In genomic region chr10:75221936-75222610, GRCm38 (mm10) we compare ENCODE assay signal across 14 mouse cellular contexts. TPM values are rescaled to one million over a fixed set of nuclear protein-coding genes. Genes with fewer than 3 reads are reported as not detected.
DNase-seq lines count a peak whose midpoint lies in the region; ATAC-seq and TF ChIP-seq lines count a peak whose summit lies in the region.
"Had no signal": no experiment of that assay in that cellular context is flagged by ENCODE, and none has a peak within 500 bp of the region (broad histone marks: within the 10 kb centered on the region; RNA-seq: fewer than 3 reads in every experiment).

No protein-coding gene starts in this region.

- H3K4me2 ChIP-seq in embryonic facial prominence, embryonic 13.5 days, result no peak overlapping the region
- H3K4me2 ChIP-seq in limb, embryonic 15.5 days, result no peak overlapping the region
- no peak overlapping the region for H3K4me2 ChIP-seq in intestine, embryonic 15.5 days (replicated peaks)
- H3K4me2 ChIP-seq: lung, embryonic 14.5 days; midbrain, embryonic 12.5 days had no signal

- H3K9me3 ChIP-seq in embryonic facial prominence, embryonic 13.5 days, result no peaks in the 10 kb centered on the region
- no peaks in the 10 kb centered on the region for H3K9me3 ChIP-seq in embryonic facial prominence, embryonic 10.5 days
- no peaks in the 10 kb centered on the region for H3K9me3 ChIP-seq in limb, embryonic 15.5 days
- H3K9me3 ChIP-seq in limb, embryonic 10.5 days (replicated peaks), result no peaks in the 10 kb centered on the region
- H3K9me3 ChIP-seq in intestine, embryonic 15.5 days, result no peaks in the 10 kb centered on the region
- H3K9me3 ChIP-seq: midbrain, embryonic 12.5 days had no signal

- peaks cover 28% of the 10 kb centered on the region for H3K4me1 ChIP-seq in embryonic facial prominence, embryonic 13.5 days
- peaks cover 21% of the 10 kb centered on the region for H3K4me1 ChIP-seq in embryonic facial prominence, embryonic 10.5 days
- peaks cover 21% of the 10 kb centered on the region for H3K4me1 ChIP-seq in limb, embryonic 15.5 days
- no peaks in the 10 kb centered on the region for H3K4me1 ChIP-seq in limb, embryonic 10.5 days
- H3K4me1 ChIP-seq in intestine, embryonic 15.5 days (replicated peaks), result peaks cover 17% of the 10 kb centered on the region

- H3K79me3 ChIP-seq in C2C12 (ENCODE audit: low read depth), result peaks cover 81% of the 10 kb centered on the region

- peak overlapping the region; percentile 33; the same call in 1 of the 2 replicates for H3K27ac ChIP-seq in embryonic facial prominence, embryonic 13.5 days
- H3K27ac ChIP-seq in embryonic facial prominence, embryonic 10.5 days (replicated peaks), result no peak overlapping the region
- H3K27ac ChIP-seq in limb, embryonic 15.5 days, result 0 out of 2 replicates have a peak overlapping the region, but pooled peaks have one; percentile 69
- no peak overlapping the region for H3K27ac ChIP-seq in limb, embryonic 10.5 days
- H3K27ac ChIP-seq in intestine, embryonic 15.5 days, result 0 out of 2 replicates have a peak overlapping the region, but pooled peaks have one; percentile 27
- H3K27ac ChIP-seq: midbrain, embryonic 12.5 days had no signal

- H3K9ac ChIP-seq in embryonic facial prominence, embryonic 13.5 days, result no peak overlapping the region
- H3K9ac ChIP-seq in limb, embryonic 15.5 days, result no peak overlapping the region
- H3K9ac ChIP-seq in intestine, embryonic 15.5 days, result no peak overlapping the region
- H3K9ac ChIP-seq: lung, embryonic 14.5 days; midbrain, embryonic 12.5 days had no signal

- DNase-seq in embryonic facial prominence, embryonic 10.5 days (ENCODE audit: low spot score), result no peak
- DNase-seq in limb, embryonic 10.5 days (ENCODE audit: low spot score), result no peak
- DNase-seq in neural tube, embryonic 10.5 days (ENCODE audit: extremely low spot score, low spot score), result no peak
- DNase-seq: cerebellum, adult 9-11 months; gastrocnemius, postnatal 14 days; kidney, adult 18-20 months; thymus, postnatal 14 days had no signal

- peak overlapping the region; percentile 10 for H3ac ChIP-seq in C2C12 (ENCODE audit: control insufficient read depth, insufficient read length, low read depth)

- no peak for TF ChIP-seq CTCF in C2C12 (IDR thresholded peaks at IDR 0.05; ENCODE audit: control insufficient read depth, insufficient read depth, insufficient read length)

- H3K79me2 ChIP-seq in C2C12 (ENCODE audit: control insufficient read depth, insufficient read depth), result peaks cover 96% of the 10 kb centered on the region

- no peak overlapping the region for H3K4me3 ChIP-seq in embryonic facial prominence, embryonic 13.5 days
- no peak overlapping the region for H3K4me3 ChIP-seq in embryonic facial prominence, embryonic 10.5 days
- H3K4me3 ChIP-seq in limb, embryonic 15.5 days, result no peak overlapping the region
- no peak overlapping the region for H3K4me3 ChIP-seq in limb, embryonic 10.5 days
- no peak overlapping the region for H3K4me3 ChIP-seq in C2C12 (ENCODE audit: insufficient read depth, poor library complexity, severe bottlenecking)
- no peak overlapping the region for H3K4me3 ChIP-seq in intestine, embryonic 15.5 days (replicated peaks)
- H3K4me3 ChIP-seq: midbrain, embryonic 12.5 days had no signal

- 57% methylated on average over 4 of the region's 4 CpGs for WGBS in embryonic facial prominence, embryonic 13.5 days
- WGBS in embryonic facial prominence, embryonic 10.5 days, result 68% methylated on average over 4 of the region's 4 CpGs
- WGBS in limb, embryonic 15.5 days, result 67% methylated on average over 4 of the region's 4 CpGs
- WGBS in limb, embryonic 10.5 days, result 83% methylated on average over 4 of the region's 4 CpGs
- 60% methylated on average over 4 of the region's 4 CpGs for WGBS in intestine, embryonic 15.5 days

- no peaks in the 10 kb centered on the region for H3K36me3 ChIP-seq in embryonic facial prominence, embryonic 13.5 days
- H3K36me3 ChIP-seq in embryonic facial prominence, embryonic 10.5 days (replicated peaks), result no peaks in the 10 kb centered on the region; the same call in 1 of the 2 replicates
- H3K36me3 ChIP-seq in limb, embryonic 15.5 days, result no peaks in the 10 kb centered on the region
- H3K36me3 ChIP-seq in limb, embryonic 10.5 days, result no peaks in the 10 kb centered on the region
- H3K36me3 ChIP-seq in C2C12 (ENCODE audit: control insufficient read depth, insufficient read depth), result peaks cover 2% of the 10 kb centered on the region
- no peaks in the 10 kb centered on the region for H3K36me3 ChIP-seq in intestine, embryonic 15.5 days
- H3K36me3 ChIP-seq: midbrain, embryonic 12.5 days had no signal

- H3K27me3 ChIP-seq in embryonic facial prominence, embryonic 13.5 days, result no peaks in the 10 kb centered on the region
- no peaks in the 10 kb centered on the region for H3K27me3 ChIP-seq in embryonic facial prominence, embryonic 10.5 days (replicated peaks; ENCODE audit: low read depth, poor library complexity, severe bottlenecking)
- H3K27me3 ChIP-seq in limb, embryonic 15.5 days, result no peaks in the 10 kb centered on the region
- H3K27me3 ChIP-seq in limb, embryonic 10.5 days (ENCODE audit: low read depth, poor library complexity, severe bottlenecking), result no peaks in the 10 kb centered on the region
- H3K27me3 ChIP-seq in C2C12 (ENCODE audit: control insufficient read depth, insufficient read depth, insufficient read length), result no peaks in the 10 kb centered on the region
- no peaks in the 10 kb centered on the region for H3K27me3 ChIP-seq in intestine, embryonic 15.5 days (replicated peaks)
- H3K27me3 ChIP-seq: midbrain, embryonic 12.5 days had no signal

- ATAC-seq in embryonic facial prominence, embryonic 13.5 days (ENCODE audit: insufficient number of reproducible peaks, insufficient read depth, low FRiP score, low TSS enrichment, low read depth), result no peak
- ATAC-seq in limb, embryonic 15.5 days (ENCODE audit: insufficient number of reproducible peaks, low FRiP score, low TSS enrichment, low read depth), result no peak
- ATAC-seq in intestine, embryonic 15.5 days, result 0 out of 2 replicates have a peak, but pooled peaks have one; percentile 9
- ATAC-seq in cerebellum, adult (ENCODE audit: insufficient number of reproducible peaks, low FRiP score, low TSS enrichment), result no peak

TF ChIP-seq in C2C12, 6 proteins besides CTCF, POLR2A, EP300 and RAD21:
- TF ChIP-seq MAX (IDR thresholded peaks at IDR 0.05), result no peak
- TF ChIP-seq CEBPB (IDR thresholded peaks at IDR 0.05; ENCODE audit: low read depth), result no peak
- TF ChIP-seq MYOD1 (IDR thresholded peaks at IDR 0.05; ENCODE audit: control insufficient read depth, insufficient read length, low read depth), result peak; percentile 14

RNA-seq across cellular contexts. Expression of gene Specc1l, which starts 10.2 kb away (rescaled TPM):
- polyA plus RNA-seq in embryonic facial prominence, embryonic 13.5 days (2015; fragmentation: Nextera tagmentation; extraction: Ambion mirVana), result 37.3 and 41.1 TPM in 2 replicates
- 41.9 and 43.3 TPM in 2 replicates for polyA plus RNA-seq in embryonic facial prominence, embryonic 10.5 days (2016; fragmentation: Nextera tagmentation; extraction: Ambion mirVana)
- polyA plus RNA-seq in limb, embryonic 15.5 days (2015; fragmentation: Nextera tagmentation; extraction: Ambion mirVana), result 28.3 and 31.7 TPM in 2 replicates
- polyA plus RNA-seq in limb, embryonic 10.5 days (2016; fragmentation: Nextera tagmentation; extraction: Ambion mirVana), result 33.5 and 41.9 TPM in 2 replicates
- 19.1 TPM for polyA plus RNA-seq in C2C12 (2012; fragmentation: generic; extraction: Trizol)
- 25.8 and 27.4 TPM in 2 replicates for polyA plus RNA-seq in intestine, embryonic 15.5 days (2015; fragmentation: Nextera tagmentation; extraction: Ambion mirVana)

Comparison
In these comparisons a context has a peak if more than half of its experiments do, and no peak if none do; other contexts are left out.
1. H3K27ac ChIP-seq: peak in embryonic facial prominence, embryonic 13.5 days (single experiment), limb, embryonic 15.5 days (single experiment) and intestine, embryonic 15.5 days (single experiment); none in embryonic facial prominence, embryonic 10.5 days (single experiment) and limb, embryonic 10.5 days (single experiment).